Mouse (Mus musculus) mouse embryonic stem cell (cell line): ENCODE data around the gene Six5.

ENCODE experiments used
- in situ Hi-C, 2 experiments: fragments of 300-500 bp; cut with MboI; formaldehyde crosslinking; loops; 1 replicate in 1 of 2; 3 replicates in 1 of 2; pipeline ENCODE4 v1.14.3; 2019 to 2020; ENCODE audit warnings: low sequenced_read_pairs in 2 of 2, low pct_unique_long_range_greater_than_20kb in 1 of 2, mixed read lengths in 1 of 2; ENCODE audit not compliant: unreplicated experiment in 1 of 2

Gene Six5

DNA sequence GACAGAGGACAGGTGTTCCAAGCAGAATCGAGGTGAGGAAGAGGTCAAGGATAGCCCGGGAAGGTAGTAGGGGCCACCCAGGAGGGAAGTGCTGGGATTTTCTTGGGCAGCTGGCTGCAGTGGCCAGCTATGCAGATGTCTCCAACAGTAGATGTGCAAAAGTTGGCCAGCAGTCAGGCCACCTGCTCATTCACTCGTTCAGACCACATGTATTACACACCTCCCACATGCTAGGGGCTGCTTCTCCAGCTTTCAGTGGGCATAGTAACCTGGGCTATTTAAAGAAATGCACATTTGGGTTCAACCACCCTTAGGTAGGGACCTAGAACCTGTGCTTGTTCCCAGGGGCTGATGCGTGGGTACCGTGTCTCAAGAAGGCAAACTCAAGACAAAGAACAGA is 33.4 kb downstream of the Six5 start:
- in situ Hi-C loops, result no loop called here

DNA sequence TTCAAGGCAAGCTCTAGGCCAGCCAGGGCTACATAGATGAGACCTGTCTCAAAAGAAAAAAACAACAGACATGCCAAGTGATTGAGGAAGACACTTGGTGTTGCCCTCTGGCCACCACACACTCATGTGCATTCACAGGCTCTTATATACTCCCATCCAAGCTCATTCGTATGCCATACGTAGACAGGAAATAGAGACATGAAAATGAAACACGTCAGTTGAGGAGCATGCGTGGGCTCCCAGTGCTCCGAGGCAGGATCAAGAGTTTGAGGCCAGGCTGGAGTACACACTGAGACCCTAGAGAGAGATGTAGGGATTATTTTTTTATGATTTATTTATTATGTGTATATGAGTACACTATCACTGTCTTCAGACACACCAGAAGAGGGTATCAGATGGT is 35.0 kb downstream of the Six5 start:
- in situ Hi-C loops, result no loop called here

DNA sequence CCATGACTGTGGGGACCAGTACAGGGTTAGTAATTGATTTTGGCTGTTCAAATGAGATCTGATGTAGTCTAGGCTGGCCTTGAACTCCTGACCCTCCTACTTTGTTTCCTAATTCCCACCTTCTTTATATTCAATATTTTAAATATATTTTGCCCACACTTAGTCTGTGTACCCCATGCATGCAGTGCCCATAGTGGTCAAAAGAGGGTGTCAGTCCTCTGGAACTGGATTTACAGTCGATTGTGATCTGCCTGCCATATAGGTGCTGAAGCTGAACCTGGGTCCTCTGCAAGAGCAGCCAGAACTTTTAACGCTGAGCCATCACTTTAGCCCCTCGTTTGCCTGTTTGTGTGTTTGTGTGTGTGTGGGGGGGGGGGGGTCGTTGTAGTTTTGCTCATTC is 36.3 kb downstream of the Six5 start:
- in situ Hi-C loops, result no loop called here

DNA sequence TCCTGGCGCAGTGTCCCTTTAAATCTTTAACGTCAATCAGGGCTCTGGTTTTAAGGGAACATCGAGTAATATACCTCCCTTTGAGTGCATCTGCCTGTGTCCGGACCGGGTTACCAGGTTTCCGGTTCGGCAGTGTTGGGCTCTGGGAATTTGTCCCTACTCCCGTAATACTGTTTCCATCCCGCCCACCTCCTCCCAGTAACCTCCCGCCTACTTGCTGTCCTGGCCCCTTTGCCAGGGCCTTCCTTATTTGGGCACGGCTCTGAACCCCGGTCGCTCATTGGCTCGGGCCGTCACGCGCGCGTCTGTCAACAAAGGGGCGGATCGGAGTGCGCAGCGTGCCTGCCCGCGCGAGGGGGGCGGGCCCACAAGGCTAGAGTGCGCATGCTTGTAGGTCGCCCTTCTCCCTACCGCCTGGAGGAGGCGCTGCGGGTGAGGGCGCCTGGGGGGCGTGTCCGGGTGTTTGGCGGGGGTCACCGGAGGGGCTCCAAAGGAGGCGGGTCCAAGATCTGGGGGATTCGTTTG is 37.0 kb downstream of the Six5 start:
- in situ Hi-C loops, result no loop called here

DNA sequence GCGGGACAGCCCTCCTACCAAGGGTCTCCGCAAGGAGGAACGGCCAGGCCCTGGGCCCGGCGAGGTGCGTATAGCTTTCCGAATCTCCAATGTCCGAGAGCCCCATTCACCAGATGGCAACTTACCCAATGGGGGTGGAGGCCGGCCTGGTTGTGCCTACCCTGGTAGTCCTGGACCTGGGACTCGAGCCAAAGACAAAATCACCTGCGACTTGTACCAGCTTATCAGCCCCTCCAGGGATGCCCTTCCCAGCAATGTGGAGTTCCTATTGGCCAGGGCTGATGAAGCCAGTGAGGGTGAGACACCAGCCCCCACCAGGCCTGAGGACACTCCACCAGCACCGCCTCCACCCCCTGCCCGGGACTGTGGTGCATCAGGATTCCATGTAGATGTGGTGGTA is 41.8 kb downstream of the Six5 start:
- in situ Hi-C loops, result no loop called here

DNA sequence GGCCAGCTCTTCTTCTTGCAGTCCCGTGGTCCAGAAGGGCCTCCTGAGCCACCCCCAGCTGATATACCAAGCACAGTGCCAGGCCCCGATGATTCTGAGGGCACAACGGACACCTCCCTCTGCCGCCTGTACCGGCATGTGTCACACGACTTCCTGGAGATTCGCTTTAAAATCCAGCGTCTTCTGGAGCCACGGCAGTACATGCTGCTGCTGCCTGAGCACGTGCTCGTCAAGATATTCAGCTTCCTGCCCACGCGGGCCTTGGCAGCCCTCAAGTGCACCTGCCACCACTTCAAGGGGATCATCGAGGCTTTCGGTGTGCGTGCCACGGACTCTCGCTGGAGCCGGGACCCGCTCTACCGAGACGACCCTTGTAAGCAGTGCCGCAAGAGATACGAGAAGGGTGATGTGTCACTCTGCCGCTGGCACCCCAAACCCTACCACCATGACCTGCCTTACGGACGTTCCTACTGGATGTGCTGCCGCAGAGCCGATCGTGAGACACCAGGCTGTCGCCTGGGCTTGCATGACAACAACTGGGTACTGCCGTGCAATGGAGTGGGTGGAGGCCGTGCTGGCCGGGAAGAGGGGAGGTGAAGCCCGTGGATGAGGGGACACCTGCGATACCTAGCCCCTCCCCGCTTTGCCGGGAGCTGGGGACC is 42.4 kb downstream of the Six5 start:
- in situ Hi-C loops, result no loop called here

DNA sequence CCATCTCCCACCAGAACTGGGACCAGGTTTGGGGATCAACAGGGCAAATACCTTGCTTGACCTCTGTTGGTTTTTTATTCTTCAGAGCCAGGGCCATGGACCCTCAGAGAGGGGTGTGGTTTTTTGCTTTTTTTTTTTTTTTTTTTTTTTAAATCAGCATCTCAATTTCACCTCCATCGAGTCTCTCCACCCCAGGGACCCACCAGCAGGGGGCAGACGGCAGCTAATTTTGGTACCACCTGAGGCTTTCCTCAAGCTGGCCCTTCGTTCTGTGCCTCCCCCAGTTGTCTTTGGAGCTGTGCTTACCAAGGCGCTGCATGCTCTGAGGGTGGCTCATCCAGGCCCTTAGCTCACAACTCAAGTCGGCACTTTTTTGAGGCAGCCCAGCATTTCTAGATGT is 43.0 kb downstream of the Six5 start:
- in situ Hi-C loops, result no loop called here

DNA sequence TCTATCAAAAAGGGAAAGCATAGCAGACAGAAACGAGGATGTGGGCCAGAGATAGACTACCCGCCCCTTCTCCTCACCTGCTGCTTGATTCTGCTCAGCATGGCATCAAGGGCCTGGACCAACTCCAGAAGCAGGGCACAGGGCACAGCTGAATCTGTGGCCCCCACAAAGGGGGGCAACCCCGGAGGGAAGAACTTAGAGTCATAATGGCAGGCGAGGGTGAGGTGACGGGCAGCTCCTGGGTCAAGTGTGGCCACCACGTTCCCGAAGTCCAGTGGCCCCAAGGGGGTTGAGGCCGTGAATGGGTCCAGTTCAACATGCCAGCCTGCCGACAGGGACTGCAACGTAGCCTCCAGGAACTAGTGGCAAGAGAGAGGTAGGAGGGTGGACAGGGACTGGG is 52.4 kb downstream of the Six5 start:
- in situ Hi-C loops, result no loop called here

DNA sequence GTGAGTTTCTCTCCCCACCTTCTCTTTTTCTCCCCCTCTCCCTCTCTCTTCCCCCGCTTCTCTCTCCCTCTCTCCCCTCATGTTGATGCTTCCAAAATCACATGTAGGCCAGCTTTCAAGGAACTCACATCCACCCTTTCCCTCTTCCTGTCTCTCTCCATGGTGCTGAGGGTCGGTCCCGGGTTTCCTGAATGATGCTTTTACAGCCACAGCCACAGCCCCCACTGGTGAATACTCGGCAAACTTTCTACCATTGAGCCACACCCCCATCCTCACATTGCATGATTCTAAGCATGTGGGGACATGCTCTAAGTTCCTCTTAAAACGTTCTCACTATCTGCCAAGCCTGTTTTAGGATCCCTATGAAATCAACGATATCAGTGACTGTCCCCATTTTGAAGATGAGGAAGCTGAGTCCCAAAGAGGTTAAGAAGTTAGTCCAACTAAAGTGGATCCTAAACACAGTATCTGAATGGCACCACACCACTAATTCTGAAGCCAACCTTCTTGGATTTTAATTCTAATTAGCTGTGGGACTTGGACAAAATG is 53.2 kb downstream of the Six5 start:
- in situ Hi-C loops, result no loop called here
